Mouse (Mus musculus): ENCODE results near the gene Sbf2. TPM values are rescaled to one million over a fixed set of nuclear protein-coding genes. Genes with fewer than 3 reads are reported as not detected.

Sbf2 gene
- total and polyA plus RNA-seq, 3 experiments: 1.3 to 4.4 TPM; not detected in 1

DNA sequence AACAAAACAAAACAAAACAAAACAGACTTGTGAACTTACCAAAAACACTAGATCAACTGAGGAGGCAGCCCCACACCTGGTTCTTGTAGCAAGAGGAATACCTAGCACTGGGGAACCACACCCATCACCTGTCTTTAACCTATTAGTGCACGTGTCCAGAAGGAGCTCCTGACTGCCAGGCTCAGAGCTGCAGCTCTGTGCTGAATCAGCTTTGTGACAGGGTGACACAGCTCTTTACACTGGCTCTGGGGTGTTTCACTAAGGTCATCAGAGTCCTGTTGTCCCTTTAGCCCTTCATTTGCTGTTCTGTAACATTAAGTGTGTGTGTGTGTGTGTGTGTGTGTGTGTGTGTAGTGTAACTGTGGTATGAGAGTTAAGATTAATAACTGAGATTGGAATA lies 21.8 kb upstream of the Sbf2 start:
- no peaks in the 10 kb centered on the region for H3K79me2 ChIP-seq (ENCODE audit: control insufficient read depth, insufficient read depth, low read length, poor library complexity)
- H3K27ac ChIP-seq (ENCODE audit: control insufficient read depth, low read depth, low read length): no peak overlapping the region
- DNase-seq (ENCODE audit: low read depth, low spot score): no peak
- H3K4me1 ChIP-seq (ENCODE audit: control insufficient read depth in 1 of 2, insufficient read depth in 2 of 2, low read length in 2 of 2): no peaks in the 10 kb centered on the region; a peak in 1 of 4 replicates
- no peaks in the 10 kb centered on the region; a peak in 1 of 4 replicates for H3K27me3 ChIP-seq (ENCODE audit: control insufficient read depth in 1 of 2, insufficient read depth in 2 of 2, low read length in 2 of 2)
- H3K9me3 ChIP-seq (replicated peaks; ENCODE audit: insufficient read depth, low read length): no peaks in the 10 kb centered on the region
- TF ChIP-seq BHLHE40 (IDR thresholded peaks at IDR 0.05; ENCODE audit: borderline replicate concordance, low read depth, low read length) (no peak), GATA1 (IDR thresholded peaks at IDR 0.05; ENCODE audit: low read depth, low read length) (no peak), NRF1 (IDR thresholded peaks at IDR 0.05; ENCODE audit: insufficient read depth, low read depth, low read length, poor library complexity, severe bottlenecking) (no peak), MAFK (IDR thresholded peaks at IDR 0.05; ENCODE audit: borderline replicate concordance, low read depth, low read length) (no peak), POLR2AphosphoS5 (IDR thresholded peaks at IDR 0.05; ENCODE audit: borderline replicate concordance, low read depth, low read length) (no peak), MYC (IDR thresholded peaks at IDR 0.05; ENCODE audit: low read depth, low read length) (no peak), ZNF384 (IDR thresholded peaks at IDR 0.05; ENCODE audit: low read depth, low read length) (no peak), HCFC1 (IDR thresholded peaks at IDR 0.05; ENCODE audit: low read depth, low read length) (no peak), USF2 (IDR thresholded peaks at IDR 0.05; ENCODE audit: borderline replicate concordance in 1 of 2, insufficient read depth in 1 of 2, low read depth in 1 of 2, low read length in 2 of 2) (no peak)
- no peaks in the 10 kb centered on the region for H3K36me3 ChIP-seq (ENCODE audit: control insufficient read depth in 1 of 2, insufficient read depth in 2 of 2, low read length in 2 of 2)
- no peak overlapping the region for H3K9ac ChIP-seq (ENCODE audit: control insufficient read depth, low read depth, low read length, poor library complexity, severe bottlenecking)
- no peak overlapping the region for H3K4me3 ChIP-seq (ENCODE audit: control insufficient read depth in 1 of 2, insufficient read depth in 1 of 2, low read depth in 2 of 2, low read length in 2 of 2)

DNA sequence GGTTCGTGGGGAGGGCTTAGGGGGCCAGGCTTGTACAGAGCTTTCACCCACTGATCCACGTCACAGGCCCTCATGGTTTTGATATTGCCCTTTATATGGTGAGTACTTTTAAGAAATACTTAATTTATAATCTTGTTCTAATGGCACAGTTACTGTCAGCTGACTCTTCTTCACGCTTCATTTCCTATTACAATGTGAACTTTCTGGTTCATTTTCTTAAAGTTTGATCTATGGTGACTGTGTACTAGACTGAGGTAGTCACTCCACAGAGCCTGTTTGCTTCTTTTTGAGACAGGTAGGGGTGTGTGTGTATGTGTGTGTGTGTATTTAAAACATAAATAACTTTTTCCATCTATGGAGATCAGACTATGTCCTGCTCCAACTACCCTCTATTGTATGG lies 21.2 kb upstream of the Sbf2 start:
- no peaks in the 10 kb centered on the region for H3K36me3 ChIP-seq (ENCODE audit: control insufficient read depth in 1 of 2, insufficient read depth in 2 of 2, low read length in 2 of 2)
- DNase-seq (ENCODE audit: low read depth, low spot score): no peak
- no peaks in the 10 kb centered on the region; a peak in 1 of 4 replicates for H3K4me1 ChIP-seq (ENCODE audit: control insufficient read depth in 1 of 2, insufficient read depth in 2 of 2, low read length in 2 of 2)
- no peak for TF ChIP-seq JUND (IDR thresholded peaks at IDR 0.05; ENCODE audit: low read depth, low read length)
- no peaks in the 10 kb centered on the region for H3K9me3 ChIP-seq (replicated peaks; ENCODE audit: insufficient read depth, low read length)
- H3K4me3 ChIP-seq (ENCODE audit: control insufficient read depth in 1 of 2, insufficient read depth in 1 of 2, low read depth in 2 of 2, low read length in 2 of 2): no peak overlapping the region
- no peaks in the 10 kb centered on the region for H3K79me2 ChIP-seq (ENCODE audit: control insufficient read depth, insufficient read depth, low read length, poor library complexity)
- H3K27me3 ChIP-seq (ENCODE audit: control insufficient read depth in 1 of 2, insufficient read depth in 2 of 2, low read length in 2 of 2): no peaks in the 10 kb centered on the region; a peak in 1 of 4 replicates
- no peak overlapping the region for H3K9ac ChIP-seq (ENCODE audit: control insufficient read depth, low read depth, low read length, poor library complexity, severe bottlenecking)
- no peak overlapping the region for H3K27ac ChIP-seq (ENCODE audit: control insufficient read depth, low read depth, low read length)

- H3K4me3 ChIP-seq (ENCODE audit: control insufficient read depth in 1 of 2, insufficient read depth in 1 of 2, low read depth in 2 of 2, low read length in 2 of 2): no peak overlapping the region
- no peak overlapping the region for H3K27ac ChIP-seq (ENCODE audit: control insufficient read depth, low read depth, low read length)
- DNase-seq (ENCODE audit: low read depth, low spot score): peak; percentile 54
- H3K36me3 ChIP-seq (ENCODE audit: control insufficient read depth in 1 of 2, insufficient read depth in 2 of 2, low read length in 2 of 2): no peaks in the 10 kb centered on the region
- no peaks in the 10 kb centered on the region for H3K79me2 ChIP-seq (ENCODE audit: control insufficient read depth, insufficient read depth, low read length, poor library complexity)
- no peaks in the 10 kb centered on the region for H3K9me3 ChIP-seq (replicated peaks; ENCODE audit: insufficient read depth, low read length)
- H3K27me3 ChIP-seq (ENCODE audit: control insufficient read depth in 1 of 2, insufficient read depth in 2 of 2, low read length in 2 of 2): no peaks in the 10 kb centered on the region; a peak in 1 of 4 replicates
- no peak overlapping the region for H3K9ac ChIP-seq (ENCODE audit: control insufficient read depth, low read depth, low read length, poor library complexity, severe bottlenecking)
- H3K4me1 ChIP-seq (ENCODE audit: control insufficient read depth in 1 of 2, insufficient read depth in 2 of 2, low read length in 2 of 2): no peaks in the 10 kb centered on the region; a peak in 2 of 4 replicates
- TF ChIP-seq E2F4 (IDR thresholded peaks at IDR 0.05; ENCODE audit: borderline replicate concordance, low read depth, low read length) (no peak), ZKSCAN1 (IDR thresholded peaks at IDR 0.05; ENCODE audit: low read depth, low read length) (no peak), ZMIZ1 (IDR thresholded peaks at IDR 0.05; ENCODE audit: low read depth, low read length) (no peak), ETS1 (IDR thresholded peaks at IDR 0.05; ENCODE audit: low read depth, low read length) (no peak), UBTF (IDR thresholded peaks at IDR 0.05; ENCODE audit: borderline replicate concordance, insufficient read depth, low read depth, low read length) (no peak), USF2 (IDR thresholded peaks at IDR 0.05; ENCODE audit: borderline replicate concordance in 1 of 2, insufficient read depth in 1 of 2, low read depth in 1 of 2, low read length in 2 of 2) (no peak), POLR2AphosphoS2 (IDR thresholded peaks at IDR 0.05; ENCODE audit: low read length) (no peak), NELFE (IDR thresholded peaks at IDR 0.05; ENCODE audit: low read depth, low read length) (no peak), CTCF (IDR thresholded peaks at IDR 0.05 in 2 of 3, conservative IDR thresholded peaks at IDR 0.05 in 1 of 3; ENCODE audit: control insufficient read depth in 1 of 3, insufficient read depth in 1 of 3, low read depth in 2 of 3, low read length in 3 of 3, poor library complexity in 1 of 3, severe bottlenecking in 1 of 3) (no peak), MEF2A (IDR thresholded peaks at IDR 0.05; ENCODE audit: extremely low read depth, insufficient replicate concordance, low read depth, low read length, poor library complexity, severe bottlenecking) (no peak), MAX (IDR thresholded peaks at IDR 0.05; ENCODE audit: low read length) (no peak), ZC3H11A (IDR thresholded peaks at IDR 0.05; ENCODE audit: low read depth, low read length) (no peak), POLR2AphosphoS5 (IDR thresholded peaks at IDR 0.05; ENCODE audit: borderline replicate concordance, low read depth, low read length) (no peak), MYB (IDR thresholded peaks at IDR 0.05; ENCODE audit: low read depth, low read length) (no peak), USF1 (IDR thresholded peaks at IDR 0.05; ENCODE audit: low read depth, low read length) (no peak)
These were observed 16.6 kb upstream of the Sbf2 start for GRCm38 (mm10) chr7:110631136-110631888.
